Mouse (Mus musculus): ENCODE data around the gene Fbxo10. TPM values are rescaled to one million over a fixed set of nuclear protein-coding genes. Genes with fewer than 3 reads are reported as not detected.
"Not testable (repeated sequence)": the region's sequence is repeated elsewhere in the genome, so short reads cannot be mapped to it uniquely, and the experiment has no call there.

Fbxo10 gene
- polyA plus RNA-seq, 1 experiment from 2014 or later = 14.2 TPM

GRCm38 (mm10) chr4:44992330-44992729 lies 92.1 kb downstream of the Fbxo10 start:
- not testable (repeated sequence) for H3K9ac ChIP-seq (replicated peaks); ATAC-seq; H3K4me3 ChIP-seq (replicated peaks); H3K27me3 ChIP-seq; H3K27ac ChIP-seq; H3K4me2 ChIP-seq (replicated peaks); H3K9me3 ChIP-seq
- H3K4me1 ChIP-seq (replicated peaks) = peaks cover 12% of the 10 kb centered on the region
- 93% methylated on average over 11 of the region's 11 CpGs for WGBS
- peaks cover 65% of the 10 kb centered on the region for H3K36me3 ChIP-seq

- Histone ChIP-seq H3K9ac (replicated peaks) (no peak overlapping the region), H3K4me2 (replicated peaks) (no peak overlapping the region), H3K9me3 (no peaks in the 10 kb centered on the region), H3K4me3 (replicated peaks) (no peak overlapping the region), H3K36me3 (peaks cover 68% of the 10 kb centered on the region), H3K27ac (no peak overlapping the region), H3K4me1 (replicated peaks) (peaks cover under 1% of the 10 kb centered on the region; the same call in 1 of the 2 replicates), H3K27me3 (no peaks in the 10 kb centered on the region)
- WGBS = 87% methylated on average over 5 of the region's 5 CpGs
- ATAC-seq = no peak
These were observed 93.8 kb downstream of the Fbxo10 start for GRCm38 (mm10) chr4:44990560-44990959.

Other genes starting within 250 kb of the Fbxo10 start
- gene Grhpr, start 103.2 kb downstream of the Fbxo10 start, polyA plus RNA-seq (2015; fragmentation: Nextera tagmentation; extraction: Ambion mirVana) = 20.7 and 23.0 TPM in 2 replicates
- 52.1 and 54.8 TPM in 2 replicates for gene Zbtb5, start 72.2 kb downstream of the Fbxo10 start, polyA plus RNA-seq (2015; fragmentation: Nextera tagmentation; extraction: Ambion mirVana)
- gene Polr1e, start 66.0 kb downstream of the Fbxo10 start, polyA plus RNA-seq (2015; fragmentation: Nextera tagmentation; extraction: Ambion mirVana) = 36.7 and 37.3 TPM in 2 replicates
- 153 and 154 TPM in 2 replicates for gene Tomm5, start 23.5 kb upstream of the Fbxo10 start, polyA plus RNA-seq (2015; fragmentation: Nextera tagmentation; extraction: Ambion mirVana)
- 1.1 and 1.2 TPM in 2 replicates for gene Frmpd1, start 100.3 kb upstream of the Fbxo10 start, polyA plus RNA-seq (2015; fragmentation: Nextera tagmentation; extraction: Ambion mirVana)
- 21.9 and 23.1 TPM in 2 replicates for gene Trmt10b, start 212.5 kb upstream of the Fbxo10 start, polyA plus RNA-seq (2015; fragmentation: Nextera tagmentation; extraction: Ambion mirVana)

Measured in midbrain, embryonic 13.5 days (tissue).